Mouse (Mus musculus) forebrain, embryonic 11.5 days (tissue): ENCODE results near the gene Srrm2. TPM values are rescaled to one million over a fixed set of nuclear protein-coding genes. Genes with fewer than 3 reads are reported as not detected.

Experiments
- ATAC-seq: fragments of 200-750 bp; cut with Nextera tagmentation; replicated peaks from 2 replicates; pipeline ENCODE4 v1.8.0; 2017; ENCODE audit warnings: moderate TSS enrichment; ENCODE audit not compliant: low FRiP score
- DNase-seq: peaks from one replicate; pipeline ENCODE4 v3.0.0-alpha.2; 2017; ENCODE audit warnings: low spot score
- H3K27ac ChIP-seq: fragments of 300-500 bp; sonication (generic); 2 replicates; pipeline ENCODE4 v1.5.1; 2014; ENCODE audit warnings: low read depth, low read length
- H3K27me3 ChIP-seq: fragments of 300-500 bp; sonication (generic); 2 replicates; pipeline ENCODE4 v1.6.1; 2014; ENCODE audit warnings: mild to moderate bottlenecking, low read length, mixed read lengths; ENCODE audit not compliant: control insufficient read depth, insufficient read depth
- H3K36me3 ChIP-seq: fragments of 300-500 bp; sonication (generic); 2 replicates; pipeline ENCODE4 v1.6.1; 2014; ENCODE audit warnings: mild to moderate bottlenecking, low read length, moderate library complexity, mixed read lengths; ENCODE audit not compliant: control insufficient read depth, insufficient read depth
- H3K4me1 ChIP-seq: fragments of 300-500 bp; sonication (generic); replicated peaks from 2 replicates; pipeline ENCODE4 v1.6.1; 2014; ENCODE audit warnings: low read length, mixed read lengths; ENCODE audit not compliant: control insufficient read depth, insufficient read depth
- H3K4me2 ChIP-seq: fragments of 300-500 bp; sonication (generic); 2 replicates; pipeline ENCODE4 v1.6.1; 2014; ENCODE audit warnings: low read depth, mild to moderate bottlenecking, low read length, moderate library complexity, mixed read lengths; ENCODE audit not compliant: severe bottlenecking
- H3K4me3 ChIP-seq: fragments of 300-500 bp; sonication (generic); 2 replicates; pipeline ENCODE4 v1.5.1; 2014; ENCODE audit warnings: low read depth, low read length
- H3K9ac ChIP-seq: fragments of 300-500 bp; sonication (generic); 2 replicates; pipeline ENCODE4 v1.6.1; 2014; ENCODE audit warnings: low read length
- H3K9me3 ChIP-seq: fragments of 300-500 bp; sonication (generic); 2 replicates; pipeline ENCODE4 v1.6.1; 2016; ENCODE audit warnings: low read length, mixed read lengths; ENCODE audit not compliant: control insufficient read depth
- WGBS: fragments of 180-500 bp; shearing (Covaris S2); extraction: QIAGEN DNeasy Blood & Tissue Kit; methylation state at CpG from one replicate; pipeline ENCODE4 v1.1.7; 2014; 5-methylcytosine and 5-hydroxymethylcytosine counted together
- microRNA-seq: library from miRNA; unstranded; fragments of <30 nt; microRNA quantifications from one replicate; pipeline ENCODE4, GENCODE M21; 2016; ENCODE audit not compliant: insufficient number of aligned reads
- polyA plus RNA-seq: library from polyadenylated mRNA; unstranded; fragments of >200 nt; fragmentation: Nextera tagmentation; extraction: Ambion mirVana; gene quantifications from 2 replicates; pipeline ENCODE4 v1.2.1, GENCODE M21; 2014

Gene Srrm2
- polyA plus RNA-seq, 1 experiment from 2014 or later: 541 TPM

GRCm38 (mm10) chr17:23857913-23858312 lies 67.6 kb downstream of the Srrm2 start:
- Histone ChIP-seq H3K9ac (no peak overlapping the region), H3K27me3 (no peaks in the 10 kb centered on the region), H3K4me1 (no peaks in the 10 kb centered on the region), H3K27ac (no peak overlapping the region), H3K4me3 (no peak overlapping the region), H3K36me3 (no peaks in the 10 kb centered on the region), H3K9me3 (no peaks in the 10 kb centered on the region), H3K4me2 (no peak overlapping the region)
- 92% methylated on average over 2 of the region's 2 CpGs for WGBS
- ATAC-seq (no peak), DNase-seq (no peak)

- Histone ChIP-seq H3K27me3 (no peaks in the 10 kb centered on the region), H3K27ac (no peak overlapping the region), H3K9ac (no peak overlapping the region), H3K4me2 (no peak overlapping the region), H3K36me3 (no peaks in the 10 kb centered on the region), H3K4me1 (no peaks in the 10 kb centered on the region), H3K9me3 (no peaks in the 10 kb centered on the region), H3K4me3 (no peak overlapping the region)
- DNase-seq (no peak), ATAC-seq (no peak)
- 86% methylated on average over 4 of the region's 4 CpGs for WGBS
These were observed 72.6 kb downstream of the Srrm2 start for GRCm38 (mm10) chr17:23862926-23863325.

- WGBS: 87% methylated on average over 15 of the region's 15 CpGs
- ATAC-seq: no peak
- no peak within 1 kb of the TSS for H3K4me2 ChIP-seq
These were observed 77.4 kb downstream of the Srrm2 start, which contains the start of gene Prss21 for GRCm38 (mm10) chr17:23867756-23868155. Gene Prss21, plus strand, starts transcription at chr17:23868056.

GRCm38 (mm10) chr17:23868513-23868912 lies 78.2 kb downstream of the Srrm2 start:
- no peak for DNase-seq
- H3K27ac ChIP-seq: no peak overlapping the region
- H3K4me3 ChIP-seq: no peak overlapping the region
- H3K9ac ChIP-seq: no peak overlapping the region
- no peaks in the 10 kb centered on the region for H3K4me1 ChIP-seq
- H3K36me3 ChIP-seq: no peaks in the 10 kb centered on the region
- no peaks in the 10 kb centered on the region for H3K9me3 ChIP-seq
- no peak for ATAC-seq
- no peaks in the 10 kb centered on the region for H3K27me3 ChIP-seq
- 93% methylated on average over 11 of the region's 11 CpGs for WGBS
- no peak overlapping the region for H3K4me2 ChIP-seq

More at GRCm38 (mm10) chr17:23867756-23868155, 77.4 kb downstream of the Srrm2 start, which contains the start of gene Prss21:
- Histone ChIP-seq H3K4me3 (no peak within 1 kb of the TSS), H3K36me3 (no peaks in the 10 kb centered on the region), H3K9me3 (no peaks in the 10 kb centered on the region), H3K27ac (no peak within 1 kb of the TSS), H3K9ac (no peak within 1 kb of the TSS), H3K27me3 (no peaks in the 10 kb centered on the region), H3K4me1 (no peaks in the 10 kb centered on the region)
- no peak for DNase-seq

Small RNA genes lying within 50 kb of the gene (microRNA-seq; reads per million reads assigned to microRNA genes)
- not detected for gene Mir5125

Other genes with a start within 250 kb of the Srrm2 start
- 28.1 and 29.9 TPM in 2 replicates for gene Zfp213, start 226.3 kb upstream of the Srrm2 start, polyA plus RNA-seq
- gene Zfp13, start 191.0 kb upstream of the Srrm2 start, polyA plus RNA-seq: 19.2 and 20.5 TPM in 2 replicates
- gene Zscan10, start 189.7 kb upstream of the Srrm2 start, polyA plus RNA-seq: 0.16 and 0.27 TPM in 2 replicates
- gene Mmp25, start 145.3 kb upstream of the Srrm2 start, polyA plus RNA-seq: 0.41 and 1.0 TPM in 2 replicates
- gene Bicdl2, start 130.0 kb upstream of the Srrm2 start, polyA plus RNA-seq: 0.35 and 0.53 TPM in 2 replicates
- 38.3 and 40.3 TPM in 2 replicates for gene Hcfc1r1, start 116.9 kb upstream of the Srrm2 start, polyA plus RNA-seq
- 54.0 and 56.6 TPM in 2 replicates for gene Thoc6, start 116.7 kb upstream of the Srrm2 start, polyA plus RNA-seq
- gene Tnfrsf12a, start 113.1 kb upstream of the Srrm2 start, polyA plus RNA-seq: 2.5 and 2.7 TPM in 2 replicates
- gene Cldn6, start 111.3 kb upstream of the Srrm2 start, polyA plus RNA-seq: 8.7 and 9.7 TPM in 2 replicates
- 4.8 and 6.6 TPM in 2 replicates for gene Cldn9, start 106.5 kb upstream of the Srrm2 start, polyA plus RNA-seq
- not detected in 2 replicates for gene 1520401A03Rik, start 67.7 kb upstream of the Srrm2 start, polyA plus RNA-seq
- gene Pkmyt1, start 64.2 kb upstream of the Srrm2 start, polyA plus RNA-seq: 61.3 and 62.9 TPM in 2 replicates
- gene Paqr4, start 49.7 kb upstream of the Srrm2 start, polyA plus RNA-seq: 26.5 and 28.8 TPM in 2 replicates
- gene Kremen2, start 44.7 kb upstream of the Srrm2 start, polyA plus RNA-seq: 2.2 and 2.6 TPM in 2 replicates
- gene Flywch1, start 18.9 kb upstream of the Srrm2 start, polyA plus RNA-seq: 167 and 174 TPM in 2 replicates
- gene Flywch2, start 4.5 kb upstream of the Srrm2 start, polyA plus RNA-seq: 22.0 and 28.7 TPM in 2 replicates
- gene Elob, start 38.6 kb downstream of the Srrm2 start, polyA plus RNA-seq: 1,038 and 1,041 TPM in 2 replicates
- gene Prss33, start 45.5 kb downstream of the Srrm2 start, polyA plus RNA-seq: not detected in 2 replicates
- not detected in 2 replicates for gene Prss32, start 53.3 kb downstream of the Srrm2 start, polyA plus RNA-seq
- gene Prss41, start 53.6 kb downstream of the Srrm2 start, polyA plus RNA-seq: 2.1 and 2.6 TPM in 2 replicates
- not detected in 2 replicates for gene Prss21, start 77.5 kb downstream of the Srrm2 start, polyA plus RNA-seq
- not detected in 2 replicates for gene Dcpp1, start 90.3 kb downstream of the Srrm2 start, polyA plus RNA-seq
- gene Dcpp2, start 90.3 kb downstream of the Srrm2 start, polyA plus RNA-seq: not detected in 2 replicates
- gene Dcpp3, start 126.9 kb downstream of the Srrm2 start, polyA plus RNA-seq: not detected in 2 replicates
- gene Sbp, start 151.1 kb downstream of the Srrm2 start, polyA plus RNA-seq: not detected in 2 replicates
- gene Sbpl, start 164.7 kb downstream of the Srrm2 start, polyA plus RNA-seq: not detected in 2 replicates
- gene Prss30, start 190.0 kb downstream of the Srrm2 start, polyA plus RNA-seq: not detected in 2 replicates
- not detected in 2 replicates for gene Prss22, start 207.6 kb downstream of the Srrm2 start, polyA plus RNA-seq
- gene Prss27, start 247.6 kb downstream of the Srrm2 start, polyA plus RNA-seq: 0.15 TPM in 1 of 2 replicates, not detected in the other